Mouse (Mus musculus) G1E (cell line): ENCODE data around the gene Btbd18.

Experiments used
- CTCF ChIP-seq: IDR thresholded peaks from 2 replicates; pipeline ENCODE4 v1.5.1; 2012; ENCODE audit warnings: low read depth, low read length, inconsistent platforms, mixed read lengths
- GATA1 ChIP-seq: IDR thresholded peaks from 2 replicates; pipeline ENCODE4 v1.6.1; 2012; ENCODE audit warnings: borderline replicate concordance, low read length, inconsistent platforms, mixed read lengths
- GATA2 ChIP-seq: IDR thresholded peaks from 2 replicates; pipeline ENCODE4 v1.6.1; 2012; ENCODE audit warnings: low read depth, low read length, inconsistent platforms, borderline replicate concordance
- POLR2AphosphoS5 ChIP-seq: IDR thresholded peaks from 2 replicates; pipeline ENCODE4 v1.6.1; 2012; ENCODE audit warnings: low read depth, low read length, inconsistent platforms; ENCODE audit not compliant: insufficient replicate concordance
- TAL1 ChIP-seq: conservative IDR thresholded peaks from 2 replicates; pipeline ENCODE4 v1.6.1; 2012; ENCODE audit warnings: low read depth, low read length, inconsistent platforms, mixed read lengths

DNA sequence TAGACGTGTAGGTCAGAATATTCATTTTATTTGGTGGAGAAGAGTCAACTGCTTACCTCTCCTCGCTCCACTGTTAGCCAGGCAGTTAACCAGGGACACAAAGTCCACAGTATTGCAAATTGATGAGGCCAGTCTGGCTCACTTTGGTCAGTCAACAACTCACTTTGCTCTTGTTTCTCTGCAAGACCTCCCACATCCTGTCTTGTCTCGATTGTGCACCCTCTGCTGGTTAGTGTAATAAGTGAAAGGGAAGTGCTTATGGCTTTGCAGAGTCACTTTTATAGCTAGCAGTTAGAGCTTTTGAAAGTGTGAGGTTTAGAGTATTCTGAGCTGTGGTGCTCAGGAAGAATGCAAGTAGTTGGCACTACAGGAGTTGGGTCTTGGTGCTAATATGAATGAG, 1.4 kb downstream of the Btbd18 start:
- TF ChIP-seq CTCF: no peak
- TF ChIP-seq POLR2AphosphoS5: no peak
- no peak for TF ChIP-seq GATA2
- TF ChIP-seq GATA1: no peak
- no peak for TF ChIP-seq TAL1
